Mouse (Mus musculus): ENCODE data around the gene Bicc1. TPM values are rescaled to one million over a fixed set of nuclear protein-coding genes. Genes with fewer than 3 reads are reported as not detected.

Gene Bicc1
- polyA plus RNA-seq, 1 experiment = 4.0 TPM

DNA sequence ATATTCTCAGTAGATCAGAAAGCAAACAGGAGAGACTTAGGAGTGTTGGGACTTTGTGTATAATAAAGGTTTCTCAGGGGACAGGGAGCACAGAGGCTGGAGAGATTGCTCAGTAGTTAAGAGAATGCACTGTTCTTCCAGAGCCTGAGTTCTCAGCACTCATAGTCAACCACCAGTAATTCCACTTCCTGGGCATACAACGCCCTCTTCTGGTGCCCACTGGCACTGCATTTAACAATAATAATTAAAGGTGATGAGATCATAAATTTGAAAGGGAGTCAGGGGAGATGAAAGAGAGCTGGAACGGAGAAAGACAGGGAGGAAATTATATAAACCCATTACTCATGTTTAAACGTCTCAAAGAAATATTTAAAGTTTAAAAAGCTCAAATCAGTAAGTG lies 35.5 kb downstream of the Bicc1 start:
- WGBS = 43% methylated on average over 3 of the region's 3 CpGs
- H3K4me3 ChIP-seq (replicated peaks; ENCODE audit: control insufficient read depth, low read depth, low read length) = no peak overlapping the region
- H3K4me1 ChIP-seq (ENCODE audit: control insufficient read depth, insufficient read depth, low read length) = no peaks in the 10 kb centered on the region
- no peak for TF ChIP-seq CTCF (IDR thresholded peaks at IDR 0.05; ENCODE audit: control insufficient read depth, insufficient read depth, low read length)
- TF ChIP-seq POLR2A (IDR thresholded peaks at IDR 0.05; ENCODE audit: borderline replicate concordance, control insufficient read depth, low read depth, low read length) = no peak
- no peak overlapping the region for H3K27ac ChIP-seq (ENCODE audit: control insufficient read depth, insufficient read depth, low read depth, low read length, poor library complexity)

- Histone ChIP-seq H3K27ac (ENCODE audit: control insufficient read depth, insufficient read depth, low read depth, low read length, poor library complexity) (no peak overlapping the region; the same call in 1 of the 2 replicates), H3K4me1 (ENCODE audit: control insufficient read depth, insufficient read depth, low read length) (no peaks in the 10 kb centered on the region), H3K4me3 (replicated peaks; ENCODE audit: control insufficient read depth, low read depth, low read length) (no peak overlapping the region)
- 71% methylated on average over 4 of the region's 4 CpGs for WGBS
- no peak for TF ChIP-seq POLR2A (IDR thresholded peaks at IDR 0.05; ENCODE audit: borderline replicate concordance, control insufficient read depth, low read depth, low read length)
- no peak for TF ChIP-seq CTCF (IDR thresholded peaks at IDR 0.05; ENCODE audit: control insufficient read depth, insufficient read depth, low read length)
Observed at GRCm38 (mm10) chr10:71123395-71123794, 36.1 kb downstream of the Bicc1 start.

DNA sequence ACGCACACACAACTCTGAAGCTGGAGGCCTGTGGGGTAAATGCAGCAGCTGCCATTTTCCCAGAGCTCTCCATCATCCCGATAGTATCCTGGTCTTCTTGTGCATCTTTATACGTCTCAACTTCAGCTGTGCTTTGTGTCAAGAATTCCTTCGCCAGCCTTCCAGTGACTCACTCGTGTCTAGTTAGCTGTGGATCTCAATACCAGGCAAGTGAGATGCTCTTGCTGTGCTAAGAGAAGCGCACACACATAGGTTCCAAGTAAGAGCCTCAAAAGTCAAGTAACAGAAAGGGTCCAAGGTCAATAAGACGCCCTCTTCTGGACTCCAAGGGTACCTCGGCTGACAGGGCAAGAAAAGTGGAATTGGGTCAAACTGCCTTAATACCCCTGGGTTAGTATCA lies 37.0 kb downstream of the Bicc1 start:
- TF ChIP-seq POLR2A (IDR thresholded peaks at IDR 0.05; ENCODE audit: borderline replicate concordance, control insufficient read depth, low read depth, low read length) (no peak), CTCF (IDR thresholded peaks at IDR 0.05; ENCODE audit: control insufficient read depth, insufficient read depth, low read length) (no peak)
- no peak overlapping the region for H3K4me3 ChIP-seq (replicated peaks; ENCODE audit: control insufficient read depth, low read depth, low read length)
- 70% methylated on average over 8 of the region's 8 CpGs for WGBS

GRCm38 (mm10) chr10:71120769-71121165 lies 38.7 kb downstream of the Bicc1 start:
- TF ChIP-seq POLR2A (IDR thresholded peaks at IDR 0.05; ENCODE audit: borderline replicate concordance, control insufficient read depth, low read depth, low read length) (no peak), CTCF (IDR thresholded peaks at IDR 0.05; ENCODE audit: control insufficient read depth, insufficient read depth, low read length) (no peak)
- Histone ChIP-seq H3K4me3 (replicated peaks; ENCODE audit: control insufficient read depth, low read depth, low read length) (no peak overlapping the region), H3K4me1 (ENCODE audit: control insufficient read depth, insufficient read depth, low read length) (no peaks in the 10 kb centered on the region), H3K27ac (ENCODE audit: control insufficient read depth, insufficient read depth, low read depth, low read length, poor library complexity) (no peak overlapping the region)
- WGBS = 76% methylated on average over 3 of the region's 3 CpGs

More for the DNA sequence above, 37.0 kb downstream of the Bicc1 start:
- H3K27ac ChIP-seq (ENCODE audit: control insufficient read depth, insufficient read depth, low read depth, low read length, poor library complexity) = no peak overlapping the region
- no peaks in the 10 kb centered on the region for H3K4me1 ChIP-seq (ENCODE audit: control insufficient read depth, insufficient read depth, low read length)

DNA sequence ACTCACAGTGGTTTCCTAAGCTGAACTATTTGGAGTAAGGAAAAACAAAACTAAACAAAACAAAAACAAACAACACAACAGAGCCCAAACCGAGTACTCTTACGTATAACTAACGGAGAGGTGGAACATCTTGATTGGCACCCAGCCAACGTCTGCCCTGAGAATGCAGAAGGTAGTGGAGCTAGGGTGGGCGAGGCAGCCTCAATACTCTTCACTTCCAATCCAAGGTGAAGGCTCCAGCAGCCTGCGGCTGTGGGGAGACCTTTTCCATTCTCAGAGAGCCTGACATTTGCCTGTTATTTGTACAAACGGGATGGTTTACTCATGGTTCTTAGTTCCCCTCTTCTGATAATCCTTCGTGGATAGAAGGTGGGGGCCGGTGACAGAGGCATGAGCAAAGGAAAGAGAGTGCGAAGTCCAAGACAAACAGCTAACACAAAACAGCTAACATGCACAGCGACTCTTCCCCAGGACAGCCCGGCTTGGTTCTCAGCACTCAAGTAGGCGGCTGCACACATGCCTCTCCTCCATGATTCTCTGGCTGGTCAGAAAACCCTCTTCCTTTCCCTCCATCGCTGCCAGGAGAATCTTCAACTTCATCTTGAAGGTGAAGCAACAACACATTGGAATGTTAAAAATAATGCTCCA lies 39.3 kb downstream of the Bicc1 start:
- H3K4me3 ChIP-seq (replicated peaks; ENCODE audit: control insufficient read depth, low read depth, low read length) = no peak overlapping the region
- H3K4me1 ChIP-seq (ENCODE audit: control insufficient read depth, insufficient read depth, low read length) = no peaks in the 10 kb centered on the region
- no peak for TF ChIP-seq POLR2A (IDR thresholded peaks at IDR 0.05; ENCODE audit: borderline replicate concordance, control insufficient read depth, low read depth, low read length)
- no peak for TF ChIP-seq CTCF (IDR thresholded peaks at IDR 0.05; ENCODE audit: control insufficient read depth, insufficient read depth, low read length)
- no peak overlapping the region for H3K27ac ChIP-seq (ENCODE audit: control insufficient read depth, insufficient read depth, low read depth, low read length, poor library complexity)
- 80% methylated on average over 14 of the region's 14 CpGs for WGBS

- Histone ChIP-seq H3K4me3 (replicated peaks; ENCODE audit: control insufficient read depth, low read depth, low read length) (no peak overlapping the region), H3K4me1 (ENCODE audit: control insufficient read depth, insufficient read depth, low read length) (no peaks in the 10 kb centered on the region), H3K27ac (ENCODE audit: control insufficient read depth, insufficient read depth, low read depth, low read length, poor library complexity) (no peak overlapping the region)
- TF ChIP-seq POLR2A (IDR thresholded peaks at IDR 0.05; ENCODE audit: borderline replicate concordance, control insufficient read depth, low read depth, low read length) (no peak), CTCF (IDR thresholded peaks at IDR 0.05; ENCODE audit: control insufficient read depth, insufficient read depth, low read length) (no peak)
- 79% methylated on average over 15 of the region's 15 CpGs for WGBS
Observed at GRCm38 (mm10) chr10:71119120-71119847, 40.2 kb downstream of the Bicc1 start.

DNA sequence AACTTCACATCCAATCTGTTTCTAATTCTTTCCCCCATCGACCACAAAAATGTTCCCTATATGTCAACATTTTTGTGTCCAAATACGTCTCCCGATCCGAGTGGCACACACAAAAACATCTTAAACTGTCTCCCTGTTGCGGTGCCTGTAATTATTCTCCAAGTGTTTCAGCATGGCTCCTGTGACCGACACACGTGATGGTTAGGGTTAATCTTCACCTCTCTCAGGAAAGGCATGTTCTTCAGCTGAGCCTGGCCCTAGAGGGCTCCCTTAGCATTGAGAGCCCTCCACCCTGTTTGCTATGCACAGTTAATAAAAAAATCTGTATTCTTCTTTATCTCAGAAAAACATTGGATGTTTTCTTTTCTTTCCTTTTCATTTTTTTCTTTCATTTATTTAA lies 41.7 kb downstream of the Bicc1 start:
- H3K4me3 ChIP-seq (replicated peaks; ENCODE audit: control insufficient read depth, low read depth, low read length) = no peak overlapping the region
- H3K4me1 ChIP-seq (ENCODE audit: control insufficient read depth, insufficient read depth, low read length) = no peaks in the 10 kb centered on the region
- TF ChIP-seq POLR2A (IDR thresholded peaks at IDR 0.05; ENCODE audit: borderline replicate concordance, control insufficient read depth, low read depth, low read length) = no peak
- no peak for TF ChIP-seq CTCF (IDR thresholded peaks at IDR 0.05; ENCODE audit: control insufficient read depth, insufficient read depth, low read length)
- WGBS = 87% methylated on average over 7 of the region's 7 CpGs
- no peak overlapping the region for H3K27ac ChIP-seq (ENCODE audit: control insufficient read depth, insufficient read depth, low read depth, low read length, poor library complexity)

- TF ChIP-seq CTCF (IDR thresholded peaks at IDR 0.05; ENCODE audit: control insufficient read depth, insufficient read depth, low read length) (no peak), POLR2A (IDR thresholded peaks at IDR 0.05; ENCODE audit: borderline replicate concordance, control insufficient read depth, low read depth, low read length) (no peak)
- Histone ChIP-seq H3K4me1 (ENCODE audit: control insufficient read depth, insufficient read depth, low read length) (no peaks in the 10 kb centered on the region), H3K4me3 (replicated peaks; ENCODE audit: control insufficient read depth, low read depth, low read length) (no peak overlapping the region), H3K27ac (ENCODE audit: control insufficient read depth, insufficient read depth, low read depth, low read length, poor library complexity) (no peak overlapping the region)
- WGBS = 71% methylated on average over 10 of the region's 10 CpGs
Observed at GRCm38 (mm10) chr10:71114260-71114920, 45.1 kb downstream of the Bicc1 start.
